Mouse (Mus musculus) adrenal gland, adult 18-20 months (tissue): ENCODE measurements around the gene Soga1. TPM values are rescaled to one million over a fixed set of nuclear protein-coding genes. Genes with fewer than 3 reads are reported as not detected.

Experiments used
- DNase-seq, 2 experiments: peaks; one replicate each; pipeline ENCODE4 v3.0.0; 2021 to 2022; ENCODE audit warnings: low spot score in 2 of 2
- total RNA-seq, 2 experiments: library from RNA; stranded (reverse); gene quantifications; 1 replicate in 1 of 2; 2 replicates in 1 of 2; pipeline ENCODE4 v1.2.3; 2021

Gene Soga1
- total RNA-seq, 2 experiments from 2014 or later: 31.4 to 36.2 TPM

- no peak for DNase-seq
These were observed 13.8 kb downstream of the Soga1 start for GRCm38 (mm10) chr2:157064978-157065878.

GRCm38 (mm10) chr2:157064136-157064535 lies 14.9 kb downstream of the Soga1 start:
- DNase-seq: no peak

DNA sequence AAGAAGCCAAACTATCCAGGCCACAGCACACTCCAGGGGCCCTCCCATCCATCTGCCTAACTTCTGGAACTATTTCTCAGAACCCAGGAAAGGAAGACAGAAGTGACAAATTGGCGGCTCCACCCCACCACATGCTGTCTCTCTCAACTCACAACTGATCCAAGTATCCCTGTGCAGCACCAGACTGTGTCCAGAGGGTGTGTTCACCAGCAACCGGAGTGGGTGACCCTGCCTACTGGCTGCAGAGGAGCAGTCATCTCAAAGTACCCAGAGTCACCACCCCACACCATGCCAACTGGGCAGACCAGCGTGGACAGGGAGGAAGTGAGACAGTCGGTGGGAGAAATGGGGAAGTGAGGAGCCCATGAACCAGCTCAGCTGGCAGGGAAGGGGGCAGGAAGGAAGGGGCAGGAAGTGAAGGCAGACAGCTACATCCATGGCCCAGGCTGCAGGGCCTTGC lies 15.8 kb downstream of the Soga1 start:
- DNase-seq: no peak

GRCm38 (mm10) chr2:157060557-157061305 lies 18.3 kb downstream of the Soga1 start:
- no peak for DNase-seq

DNA sequence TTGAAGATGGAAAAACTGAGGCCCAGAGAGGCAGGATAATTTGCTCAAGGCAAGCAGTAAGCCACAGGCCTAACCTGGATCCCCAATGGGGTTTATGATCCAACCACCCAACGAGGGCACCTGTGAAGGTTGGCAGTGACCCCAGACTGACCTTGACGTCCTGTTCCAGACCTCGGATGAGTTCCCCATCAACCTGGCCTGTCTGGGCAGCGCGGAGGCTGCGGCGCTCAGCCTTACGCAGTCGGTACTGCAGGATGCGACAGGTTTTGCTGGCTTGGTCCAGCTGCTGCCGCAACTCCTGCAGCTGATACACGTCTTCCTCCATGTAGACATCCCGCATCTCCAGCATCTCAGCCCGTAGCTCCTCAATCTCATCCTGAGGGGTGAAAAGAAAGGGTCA lies 19.0 kb downstream of the Soga1 start:
- DNase-seq: no peak

GRCm38 (mm10) chr2:157059166-157059565 lies 19.9 kb downstream of the Soga1 start:
- no peak for DNase-seq

- no peak for DNase-seq
These were observed 20.6 kb downstream of the Soga1 start for GRCm38 (mm10) chr2:157058342-157058998.

DNA sequence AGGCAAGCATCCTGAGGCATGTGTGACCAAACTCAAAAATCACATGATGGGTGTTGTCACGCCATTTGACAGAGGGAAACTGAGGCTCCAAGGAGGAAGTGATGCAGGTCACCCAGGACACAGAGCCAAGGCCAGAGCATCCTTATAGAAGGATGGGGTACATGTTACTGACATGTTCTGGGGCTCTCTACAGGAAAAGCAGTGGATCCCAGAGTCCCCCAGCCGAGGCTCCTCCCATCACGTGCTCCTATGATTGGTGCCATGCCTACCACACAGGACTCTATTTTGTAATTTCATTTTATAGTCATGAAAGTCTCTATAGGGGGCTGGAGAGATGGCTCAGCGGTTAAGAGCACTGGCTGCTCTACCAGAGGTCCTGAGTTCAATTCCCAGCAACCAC lies 21.3 kb downstream of the Soga1 start:
- no peak for DNase-seq

GRCm38 (mm10) chr2:157057186-157057585 lies 21.9 kb downstream of the Soga1 start:
- DNase-seq: no peak

- DNase-seq: no peak
These were observed 23.3 kb downstream of the Soga1 start for GRCm38 (mm10) chr2:157055721-157056120.

DNA sequence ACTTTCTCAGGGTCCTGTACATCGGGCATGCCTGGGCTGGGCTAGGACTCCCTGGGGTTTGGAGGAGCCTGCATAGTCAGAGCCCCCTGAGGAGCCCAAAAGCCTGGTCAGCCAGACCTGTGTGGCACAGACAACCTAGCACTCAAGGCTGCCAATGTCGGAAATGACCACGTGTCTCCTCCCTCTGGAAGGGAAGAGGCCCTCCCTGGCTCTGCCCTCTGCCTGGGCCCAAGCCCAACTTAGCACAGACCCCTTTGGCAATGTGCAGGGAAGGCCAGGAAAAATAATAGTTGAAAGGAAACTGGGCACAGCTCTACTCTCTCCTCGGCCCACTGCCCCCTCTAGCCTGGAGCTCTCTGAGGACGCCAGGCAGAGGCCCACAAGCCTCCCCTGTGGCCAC lies 24.2 kb downstream of the Soga1 start:
- DNase-seq: peak in 1 of 2 experiments; percentile 33

- DNase-seq: peak in 1 of 2 experiments; percentile 75
These were observed 24.8 kb downstream of the Soga1 start for GRCm38 (mm10) chr2:157054297-157054696.

GRCm38 (mm10) chr2:157053787-157054186 lies 25.3 kb downstream of the Soga1 start:
- no peak for DNase-seq

DNA sequence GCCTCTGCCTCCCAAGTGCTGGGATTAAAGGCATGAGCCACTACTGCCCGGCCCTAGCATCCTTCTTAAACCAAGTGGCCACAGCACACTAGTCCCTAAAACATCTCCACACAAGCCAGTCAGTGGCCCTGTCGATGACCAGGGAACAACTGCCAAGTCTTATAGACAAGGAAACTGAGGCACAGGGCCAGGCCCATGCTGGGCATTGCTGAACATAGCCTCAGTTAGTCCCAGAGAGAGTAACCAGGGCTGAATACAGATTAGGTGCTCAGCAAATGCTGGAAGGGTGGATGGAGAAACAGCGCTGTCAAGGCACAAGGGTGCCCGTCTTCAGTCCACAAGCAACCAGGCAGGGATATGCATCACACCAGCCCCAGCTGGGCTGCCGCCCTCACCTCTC lies 25.9 kb downstream of the Soga1 start:
- DNase-seq: no peak

DNA sequence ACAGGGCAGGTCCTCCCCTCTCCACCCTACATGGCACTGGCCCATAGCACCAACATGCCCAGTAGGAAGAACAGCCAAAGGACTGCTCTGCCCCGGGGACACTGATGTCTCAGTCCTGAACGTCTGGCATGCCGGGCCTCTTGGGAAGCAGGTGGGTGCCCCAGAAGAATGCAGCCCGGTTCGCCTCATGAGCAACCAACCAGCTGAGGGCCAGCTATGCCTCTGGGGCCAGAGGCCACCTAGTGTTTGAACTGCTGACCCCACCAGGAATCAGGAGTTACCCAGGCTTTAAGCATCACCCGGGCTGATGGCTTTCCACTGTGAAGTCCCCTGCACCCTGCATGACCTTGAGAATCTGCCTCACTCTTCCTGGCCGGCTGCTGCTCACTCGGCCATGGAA lies 26.6 kb downstream of the Soga1 start:
- DNase-seq: no peak

GRCm38 (mm10) chr2:157049831-157050243 lies 29.2 kb downstream of the Soga1 start:
- DNase-seq: no peak

DNA sequence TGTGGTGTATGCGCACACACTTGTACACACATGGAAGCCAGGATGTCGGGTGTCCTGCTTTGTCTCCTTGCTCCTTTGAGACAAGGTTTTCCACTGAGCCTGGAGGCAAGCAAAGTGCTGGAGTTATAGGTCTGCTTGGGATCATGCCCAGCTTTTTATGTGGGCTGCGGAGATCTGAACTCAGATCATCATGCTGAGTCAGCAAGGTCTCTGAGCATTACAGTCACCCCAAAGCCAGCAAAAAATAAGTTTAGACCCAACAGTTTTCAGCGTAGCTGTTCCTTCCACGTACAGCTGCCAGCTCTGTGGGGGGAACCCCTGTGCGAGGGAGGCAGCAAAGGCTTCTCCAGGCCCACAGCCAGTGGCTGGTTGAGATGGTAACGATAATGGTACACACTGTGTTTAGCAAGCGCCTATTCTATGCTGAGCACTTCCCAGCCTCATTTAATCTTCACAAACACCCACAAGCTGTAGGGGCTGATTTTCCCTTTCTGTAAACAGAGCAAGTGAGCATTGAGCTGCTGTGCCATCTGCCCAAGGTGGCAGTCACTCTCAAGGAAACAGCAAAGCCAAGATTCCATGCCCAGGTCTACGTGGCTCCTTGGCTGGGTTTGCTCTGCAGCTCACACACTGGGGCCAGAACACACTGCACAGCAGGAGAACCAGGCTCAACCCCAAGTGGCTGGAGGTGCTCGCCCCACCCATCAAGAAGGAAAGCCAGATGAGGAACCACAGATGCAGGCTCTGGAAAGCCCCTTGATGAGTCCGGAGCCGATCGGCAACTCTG lies 30.5 kb downstream of the Soga1 start:
- DNase-seq: no peak

DNA sequence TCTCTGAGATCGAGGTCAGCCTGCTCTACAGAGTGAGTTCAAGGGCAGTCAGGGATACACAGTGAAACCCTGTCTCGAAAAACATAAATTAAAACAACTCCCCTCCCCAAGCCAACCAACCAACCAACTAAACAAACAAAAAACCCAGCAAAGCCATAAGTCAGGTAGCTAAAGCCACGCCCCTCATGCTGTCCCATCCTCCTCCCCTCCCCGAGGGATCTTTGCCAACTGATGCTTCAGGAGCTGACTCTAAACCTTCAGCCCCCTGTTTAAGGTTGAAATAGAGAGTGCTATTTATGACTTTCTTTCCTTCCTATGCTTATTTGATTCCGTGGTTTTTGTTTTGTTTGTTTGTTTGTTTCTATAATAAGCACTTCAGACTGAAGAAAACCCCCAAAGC lies 32.1 kb downstream of the Soga1 start:
- DNase-seq: no peak

DNA sequence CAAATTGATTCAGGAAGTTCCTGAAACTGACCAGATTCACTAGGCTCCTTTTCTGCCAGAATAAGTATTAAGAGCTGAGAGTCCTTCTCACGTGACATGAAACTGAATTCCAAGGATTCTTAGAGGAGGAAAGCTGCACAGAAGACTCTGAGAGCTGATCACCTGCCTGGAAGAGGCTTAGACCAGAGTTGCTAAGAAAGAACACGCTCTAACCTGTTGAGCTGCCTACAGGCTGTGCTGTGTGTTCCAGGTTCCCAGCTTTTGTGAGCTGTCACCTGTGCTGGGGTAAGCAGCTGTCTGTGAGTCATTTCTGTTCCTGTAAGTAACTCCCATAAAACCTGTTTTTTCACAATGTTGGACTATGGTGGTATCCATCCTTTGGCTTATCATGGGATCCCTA lies 33.1 kb downstream of the Soga1 start:
- no peak for DNase-seq

DNA sequence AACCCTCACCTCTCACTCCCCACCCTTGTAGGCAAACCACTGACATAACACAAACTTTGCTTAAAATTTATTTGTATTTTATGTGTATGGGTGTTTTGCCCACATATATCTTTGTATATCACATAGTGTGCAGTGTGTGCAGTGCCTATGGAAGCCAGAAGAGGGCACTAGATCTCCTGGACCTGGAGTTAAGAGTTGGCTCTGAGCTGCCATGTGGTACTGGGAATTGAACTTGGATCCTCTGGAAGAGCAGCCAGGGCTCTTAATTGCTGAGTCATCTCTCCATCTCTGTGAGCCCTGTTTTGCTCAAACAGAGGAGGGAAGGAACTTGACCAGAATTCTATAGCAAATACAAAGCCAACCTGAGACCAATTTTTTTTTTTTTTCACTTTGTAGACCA lies 35.1 kb downstream of the Soga1 start:
- DNase-seq: no peak

DNA sequence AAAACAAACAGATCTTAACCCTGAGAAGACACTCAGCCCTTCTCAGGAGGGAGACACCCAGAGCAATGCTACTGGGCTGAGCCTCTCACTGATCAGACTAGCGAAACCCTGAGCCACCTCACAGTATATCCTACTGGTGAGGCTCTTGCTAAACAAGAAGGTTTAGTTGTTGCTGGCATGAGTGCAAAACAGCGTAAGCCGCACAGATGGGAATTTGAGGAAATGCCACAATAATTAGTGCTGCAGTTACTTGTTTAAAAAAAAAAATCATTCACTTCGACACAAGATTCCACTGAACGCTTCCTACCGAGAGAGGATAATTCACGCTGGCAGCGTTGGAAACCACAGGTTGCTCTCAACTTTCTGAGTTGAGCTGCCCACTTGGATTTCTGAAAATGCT lies 35.5 kb downstream of the Soga1 start:
- DNase-seq: no peak
